In genomic region chr11:60185396-60186231, GRCm38 (mm10) we compare ENCODE assay signal across 8 mouse cellular contexts. TPM values are rescaled to one million over a fixed set of nuclear protein-coding genes. Genes with fewer than 3 reads are reported as not detected.
A peak's percentile ranks its signal among the peaks of the same experiment; 100 is the strongest.
DNase-seq lines count a peak whose midpoint lies in the region; ATAC-seq lines count a peak whose summit lies in the region.

No protein-coding gene starts in this region.

- ATAC-seq in kidney, embryonic 16.5 days (ENCODE audit: low FRiP score, low TSS enrichment), result peak; percentile 24; the same call in 1 of the 2 replicates
- no peak for ATAC-seq in heart, embryonic 16.5 days (replicated peaks; ENCODE audit: extremely low read depth, insufficient read depth, low FRiP score)
- ATAC-seq in liver, embryonic 16.5 days (ENCODE audit: low read depth), result peak; percentile 28; the same call in 1 of the 2 replicates
- peak; percentile 10; the same call in 1 of the 2 replicates for ATAC-seq in neural tube, embryonic 14.5 days (ENCODE audit: low read depth)

- no peak overlapping the region for H3K9ac ChIP-seq in kidney, embryonic 16.5 days (replicated peaks; ENCODE audit: low read length)
- H3K9ac ChIP-seq in heart, embryonic 16.5 days (ENCODE audit: low read length), result peak overlapping the region; percentile 42; the same call in 1 of the 2 replicates
- no peak overlapping the region for H3K9ac ChIP-seq in liver, embryonic 16.5 days (ENCODE audit: low read depth, low read length)
- 0 out of 2 replicates have a peak overlapping the region, but pooled peaks have one; percentile 25 for H3K9ac ChIP-seq in neural tube, embryonic 14.5 days (replicated peaks; ENCODE audit: low read depth, low read length)

- H3K4me2 ChIP-seq in kidney, embryonic 16.5 days (replicated peaks; ENCODE audit: low read depth, low read length), result no peak overlapping the region
- peak overlapping the region; percentile 28 for H3K4me2 ChIP-seq in heart, embryonic 16.5 days (ENCODE audit: low read depth, low read length)
- peak overlapping the region; percentile 25 for H3K4me2 ChIP-seq in liver, embryonic 16.5 days (ENCODE audit: low read depth, low read length)
- H3K4me2 ChIP-seq in neural tube, embryonic 14.5 days (ENCODE audit: low read depth, low read length), result no peak overlapping the region

- no peak overlapping the region for H3K4me3 ChIP-seq in kidney, embryonic 16.5 days (ENCODE audit: low read length)
- H3K4me3 ChIP-seq in heart, embryonic 16.5 days (ENCODE audit: low read length), result no peak overlapping the region
- 0 out of 2 replicates have a peak overlapping the region, but pooled peaks have one; percentile 12 for H3K4me3 ChIP-seq in liver, embryonic 16.5 days (ENCODE audit: low read depth, low read length)
- no peak overlapping the region for H3K4me3 ChIP-seq in neural tube, embryonic 14.5 days (ENCODE audit: low read depth, low read length)

- H3K4me1 ChIP-seq in kidney, embryonic 16.5 days (ENCODE audit: insufficient read depth, low read length), result peaks cover 38% of the 10 kb centered on the region
- H3K4me1 ChIP-seq in heart, embryonic 16.5 days (ENCODE audit: control insufficient read depth, insufficient read depth, low read length), result peaks cover 57% of the 10 kb centered on the region
- H3K4me1 ChIP-seq in liver, embryonic 16.5 days (ENCODE audit: control insufficient read depth, low read depth, low read length), result peaks cover 30% of the 10 kb centered on the region
- peaks cover 47% of the 10 kb centered on the region for H3K4me1 ChIP-seq in neural tube, embryonic 14.5 days (ENCODE audit: control insufficient read depth, insufficient read depth, low read length)

- H3K27ac ChIP-seq in kidney, embryonic 16.5 days (ENCODE audit: low read length), result no peak overlapping the region
- H3K27ac ChIP-seq in heart, embryonic 16.5 days (ENCODE audit: low read length), result peak overlapping the region; percentile 57
- no peak overlapping the region for H3K27ac ChIP-seq in liver, embryonic 16.5 days (ENCODE audit: low read length)
- H3K27ac ChIP-seq in neural tube, embryonic 14.5 days (ENCODE audit: low read depth, low read length), result peak overlapping the region; percentile 90

- 70% methylated on average over 20 of the region's 20 CpGs for WGBS in kidney, embryonic 16.5 days
- 61% methylated on average over 20 of the region's 20 CpGs for WGBS in heart, embryonic 16.5 days
- WGBS in liver, embryonic 16.5 days (ENCODE audit: insufficient replicate concordance), result 48% methylated on average over 20 of the region's 20 CpGs
- 78% methylated on average over 20 of the region's 20 CpGs for WGBS in neural tube, embryonic 14.5 days

- DNase-seq in kidney, postnatal 14 days, result no peak
- DNase-seq in brain, adult 2 months (ENCODE audit: low read depth, low spot score), result peak; percentile 82
- DNase-seq in frontal cortex, adult 2 months (ENCODE audit: extremely low spot score in 1 of 2, low spot score in 1 of 2), result no peak
- no peak for DNase-seq in kidney, postnatal 4 days

- peaks cover 50% of the 10 kb centered on the region for H3K36me3 ChIP-seq in kidney, embryonic 16.5 days (ENCODE audit: insufficient read depth, low read length)
- peaks cover 45% of the 10 kb centered on the region for H3K36me3 ChIP-seq in heart, embryonic 16.5 days (ENCODE audit: control insufficient read depth, insufficient read depth)
- H3K36me3 ChIP-seq in liver, embryonic 16.5 days (ENCODE audit: control insufficient read depth, insufficient read depth), result no peaks in the 10 kb centered on the region
- peaks cover 51% of the 10 kb centered on the region for H3K36me3 ChIP-seq in neural tube, embryonic 14.5 days (ENCODE audit: control insufficient read depth, insufficient read depth, low read length)

- no peaks in the 10 kb centered on the region for H3K9me3 ChIP-seq in kidney, embryonic 16.5 days (ENCODE audit: low read length)
- H3K9me3 ChIP-seq in heart, embryonic 16.5 days (replicated peaks; ENCODE audit: control insufficient read depth, low read length), result no peaks in the 10 kb centered on the region
- H3K9me3 ChIP-seq in liver, embryonic 16.5 days (replicated peaks; ENCODE audit: control insufficient read depth, low read length), result no peaks in the 10 kb centered on the region
- H3K9me3 ChIP-seq in neural tube, embryonic 14.5 days (ENCODE audit: control insufficient read depth, low read length), result no peaks in the 10 kb centered on the region

- H3K27me3 ChIP-seq in kidney, embryonic 16.5 days (ENCODE audit: insufficient read depth, low read length), result no peaks in the 10 kb centered on the region
- no peaks in the 10 kb centered on the region for H3K27me3 ChIP-seq in heart, embryonic 16.5 days (ENCODE audit: control insufficient read depth, insufficient read depth, low read length)
- H3K27me3 ChIP-seq in liver, embryonic 16.5 days (ENCODE audit: control insufficient read depth, insufficient read depth, low read depth, low read length), result no peaks in the 10 kb centered on the region
- no peaks in the 10 kb centered on the region for H3K27me3 ChIP-seq in neural tube, embryonic 14.5 days (ENCODE audit: control insufficient read depth, insufficient read depth, low read length)

RNA-seq across cellular contexts. Expression of gene Srebf1, which starts 36.8 kb away (rescaled TPM):
- 51.3 and 62.2 TPM in 2 replicates for polyA plus RNA-seq in kidney, embryonic 16.5 days (2015; fragmentation: Nextera tagmentation; extraction: Ambion mirVana)
- polyA plus RNA-seq in heart, embryonic 16.5 days (2015; fragmentation: Nextera tagmentation; extraction: Ambion mirVana), result 36.1 and 47.0 TPM in 2 replicates
- 42.7 and 51.7 TPM in 2 replicates for polyA plus RNA-seq in liver, embryonic 16.5 days (2015; fragmentation: Nextera tagmentation; extraction: Ambion mirVana)
- polyA plus RNA-seq in neural tube, embryonic 14.5 days (2014; fragmentation: Nextera tagmentation; extraction: Ambion mirVana), result 38.5 and 41.3 TPM in 2 replicates
- 63.2 and 78.3 TPM in 2 replicates for polyA plus RNA-seq in frontal cortex, adult 2 months (2012; rRNA removed)

Comparison
In these comparisons a context has a peak if more than half of its experiments do, and no peak if none do; other contexts are left out.
1. H3K27ac ChIP-seq: peak in heart, embryonic 16.5 days (single experiment) and neural tube, embryonic 14.5 days (single experiment); none in kidney, embryonic 16.5 days (single experiment) and liver, embryonic 16.5 days (single experiment).
2. H3K4me2 ChIP-seq: peak in heart, embryonic 16.5 days (single experiment) and liver, embryonic 16.5 days (single experiment); none in kidney, embryonic 16.5 days (single experiment) and neural tube, embryonic 14.5 days (single experiment).
3. H3K9ac ChIP-seq: peak in heart, embryonic 16.5 days (single experiment) and neural tube, embryonic 14.5 days (single experiment); none in kidney, embryonic 16.5 days (single experiment) and liver, embryonic 16.5 days (single experiment).